Mouse (Mus musculus) erythroblast, embryonic 14.5 days (primary cell): ENCODE measurements around the gene Armc10.

Experiments used
- GATA1 ChIP-seq: IDR thresholded peaks from 2 replicates; pipeline ENCODE4 v1.6.1; 2012; ENCODE audit warnings: low read length, inconsistent platforms, mixed read lengths
- TAL1 ChIP-seq: IDR thresholded peaks from 3 replicates; pipeline ENCODE4 v1.6.1; 2012; ENCODE audit warnings: low read length, inconsistent platforms, mixed read lengths

DNA sequence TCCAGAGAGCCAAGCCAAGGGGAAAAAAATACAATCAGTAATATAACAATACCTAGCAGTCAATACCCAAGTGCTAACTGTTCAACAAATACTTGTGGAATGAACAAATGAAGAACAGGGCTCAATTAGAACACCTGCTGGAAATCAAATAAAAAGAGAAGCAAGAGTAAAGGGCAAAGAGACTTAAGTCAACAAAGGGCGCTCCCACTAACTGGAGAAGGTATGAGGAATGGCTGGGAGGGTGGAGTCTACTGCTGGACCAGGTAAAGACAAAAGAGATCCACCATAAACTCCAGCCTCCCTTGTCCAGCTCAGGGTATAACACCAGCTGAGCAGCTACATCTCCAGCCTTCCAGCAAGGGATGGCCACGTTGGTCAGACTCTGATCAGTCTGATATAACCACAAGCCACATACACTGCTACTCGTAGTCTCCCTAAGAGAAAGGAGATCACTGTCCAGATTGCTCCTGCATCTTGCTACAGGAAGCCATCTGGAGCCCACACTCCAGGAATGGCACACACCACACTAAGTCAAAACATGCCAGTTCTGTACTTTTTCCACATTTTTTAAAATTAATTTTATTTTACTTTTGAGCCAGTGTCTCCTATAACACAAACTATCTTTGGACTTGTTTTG, 49.4 kb downstream of the Armc10 start:
- TF ChIP-seq GATA1 (no peak), TAL1 (no peak)
